Comparison of ENCODE assay signal across 24 mouse cellular contexts in genomic region chr17:62664709-62665108, GRCm38 (mm10).
DNase-seq lines count a peak whose midpoint lies in the region; ATAC-seq lines count a peak whose summit lies in the region.
"Had no signal": no experiment of that assay in that cellular context is flagged by ENCODE, and none has a peak within 500 bp of the region (broad histone marks: within the 10 kb centered on the region; RNA-seq: fewer than 3 reads in every experiment).

No protein-coding gene starts in this region.

- H3K27ac ChIP-seq in heart, embryonic 12.5 days (ENCODE audit: poor library complexity, severe bottlenecking): 0 out of 2 replicates have a peak overlapping the region, but pooled peaks have one; percentile 21
- peak overlapping the region; percentile 35; the same call in 1 of the 2 replicates for H3K27ac ChIP-seq in heart, embryonic 15.5 days
- H3K27ac ChIP-seq in hindbrain, embryonic 15.5 days (replicated peaks): no peak overlapping the region
- no peak overlapping the region for H3K27ac ChIP-seq in hindbrain, embryonic 16.5 days (ENCODE audit: low read depth, low read length)
- H3K27ac ChIP-seq: embryonic facial prominence, embryonic 12.5 days; embryonic facial prominence, embryonic 15.5 days; gastrocnemius, adult 2 months; hindbrain, embryonic 10.5 days; hindbrain, embryonic 13.5 days had no signal

- no peaks in the 10 kb centered on the region for H3K27me3 ChIP-seq in heart, embryonic 12.5 days (replicated peaks)
- H3K27me3 ChIP-seq in heart, embryonic 15.5 days: no peaks in the 10 kb centered on the region
- no peaks in the 10 kb centered on the region for H3K27me3 ChIP-seq in hindbrain, embryonic 15.5 days
- no peaks in the 10 kb centered on the region for H3K27me3 ChIP-seq in hindbrain, embryonic 16.5 days (replicated peaks; ENCODE audit: control insufficient read depth, insufficient read depth, low read length)
- H3K27me3 ChIP-seq: embryonic facial prominence, embryonic 12.5 days; embryonic facial prominence, embryonic 15.5 days; hindbrain, embryonic 13.5 days had no signal

- WGBS in heart, embryonic 12.5 days: 46% methylated on average over 2 of the region's 2 CpGs
- 42% methylated on average over 2 of the region's 2 CpGs for WGBS in heart, embryonic 15.5 days
- 58% methylated on average over 2 of the region's 2 CpGs for WGBS in hindbrain, embryonic 15.5 days
- 53% methylated on average over 2 of the region's 2 CpGs for WGBS in hindbrain, embryonic 16.5 days

- no peak overlapping the region for H3K4me3 ChIP-seq in heart, embryonic 12.5 days
- no peak overlapping the region for H3K4me3 ChIP-seq in heart, embryonic 15.5 days
- H3K4me3 ChIP-seq in hindbrain, embryonic 15.5 days: no peak overlapping the region
- no peak overlapping the region for H3K4me3 ChIP-seq in hindbrain, embryonic 16.5 days (ENCODE audit: low read length)
- H3K4me3 ChIP-seq: embryonic facial prominence, embryonic 12.5 days; embryonic facial prominence, embryonic 15.5 days; gastrocnemius, adult 2 months; hindbrain, embryonic 10.5 days; hindbrain, embryonic 13.5 days had no signal

- 0 out of 2 replicates have a peak overlapping the region, but pooled peaks have one; percentile 4 for H3K4me2 ChIP-seq in heart, embryonic 12.5 days
- H3K4me2 ChIP-seq in heart, embryonic 15.5 days: no peak overlapping the region
- no peak overlapping the region for H3K4me2 ChIP-seq in hindbrain, embryonic 15.5 days
- no peak overlapping the region for H3K4me2 ChIP-seq in hindbrain, embryonic 16.5 days (ENCODE audit: low read length)
- H3K4me2 ChIP-seq: embryonic facial prominence, embryonic 12.5 days; embryonic facial prominence, embryonic 15.5 days; hindbrain, embryonic 13.5 days had no signal

- H3K36me3 ChIP-seq in heart, embryonic 12.5 days: no peaks in the 10 kb centered on the region
- no peaks in the 10 kb centered on the region for H3K36me3 ChIP-seq in heart, embryonic 15.5 days
- H3K36me3 ChIP-seq in hindbrain, embryonic 15.5 days: no peaks in the 10 kb centered on the region
- no peaks in the 10 kb centered on the region for H3K36me3 ChIP-seq in hindbrain, embryonic 16.5 days (ENCODE audit: control insufficient read depth, insufficient read depth, low read length)
- H3K36me3 ChIP-seq: embryonic facial prominence, embryonic 15.5 days; hindbrain, embryonic 10.5 days; hindbrain, embryonic 13.5 days had no signal

- no peaks in the 10 kb centered on the region for H3K9me3 ChIP-seq in heart, embryonic 12.5 days (replicated peaks)
- H3K9me3 ChIP-seq in heart, embryonic 15.5 days (replicated peaks): no peaks in the 10 kb centered on the region
- no peaks in the 10 kb centered on the region for H3K9me3 ChIP-seq in hindbrain, embryonic 15.5 days
- no peaks in the 10 kb centered on the region for H3K9me3 ChIP-seq in hindbrain, embryonic 16.5 days (ENCODE audit: control insufficient read depth, low read length)
- H3K9me3 ChIP-seq: embryonic facial prominence, embryonic 12.5 days; embryonic facial prominence, embryonic 15.5 days; hindbrain, embryonic 10.5 days; hindbrain, embryonic 13.5 days had no signal

- H3K4me1 ChIP-seq in heart, embryonic 12.5 days (replicated peaks): peaks cover 33% of the 10 kb centered on the region
- H3K4me1 ChIP-seq in heart, embryonic 15.5 days (replicated peaks): peaks cover 30% of the 10 kb centered on the region
- peaks cover 11% of the 10 kb centered on the region; the same call in 1 of the 2 replicates for H3K4me1 ChIP-seq in hindbrain, embryonic 15.5 days (replicated peaks)
- H3K4me1 ChIP-seq in hindbrain, embryonic 16.5 days (ENCODE audit: control insufficient read depth, insufficient read depth, low read depth, low read length): peaks cover 8% of the 10 kb centered on the region; the same call in 1 of the 2 replicates

- no peak for ATAC-seq in heart, embryonic 12.5 days (ENCODE audit: insufficient number of reproducible peaks, low FRiP score)
- ATAC-seq in heart, embryonic 15.5 days (replicated peaks; ENCODE audit: insufficient number of reproducible peaks, insufficient read depth, low FRiP score, low read depth): no peak; the same call in 1 of the 2 replicates
- ATAC-seq in hindbrain, embryonic 15.5 days (ENCODE audit: low FRiP score, low read depth): 0 out of 2 replicates have a peak, but pooled peaks have one; percentile 3
- no peak for ATAC-seq in hindbrain, embryonic 16.5 days
- ATAC-seq: CD4-positive, CD25-positive, alpha-beta regulatory T cell, adult 4 months; forebrain, embryonic 14.5 days; forebrain, postnatal 0 days; intestine, postnatal 0 days had no signal

- no peak for DNase-seq in heart, postnatal 4 days
- no peak for DNase-seq in heart, adult 8-10 months (ENCODE audit: low spot score)
- DNase-seq: adrenal gland, adult 2 months; adrenal gland, postnatal 14 days; cerebellum, adult 11 months; cerebellum, adult 2 months; cerebellum, adult 9-11 months; cerebellum, postnatal 25 days; forebrain, postnatal 0 days; gastrocnemius, adult 2 months; gastrocnemius, postnatal 14 days; heart, adult 18-20 months; kidney, adult 2 months had no signal

- no peak overlapping the region for H3K9ac ChIP-seq in heart, embryonic 12.5 days
- H3K9ac ChIP-seq in heart, embryonic 15.5 days: no peak overlapping the region
- no peak overlapping the region for H3K9ac ChIP-seq in hindbrain, embryonic 15.5 days
- H3K9ac ChIP-seq in hindbrain, embryonic 16.5 days (ENCODE audit: low read depth, low read length): no peak overlapping the region
- H3K9ac ChIP-seq: embryonic facial prominence, embryonic 12.5 days; embryonic facial prominence, embryonic 15.5 days; forebrain, postnatal 0 days; hindbrain, embryonic 13.5 days had no signal

Comparison
In these comparisons a context has a peak if more than half of its experiments do, and no peak if none do; other contexts are left out.
1. H3K27ac ChIP-seq: peak in heart, embryonic 12.5 days (single experiment) and heart, embryonic 15.5 days (single experiment); none in hindbrain, embryonic 15.5 days (single experiment) and hindbrain, embryonic 16.5 days (single experiment).